Mouse (Mus musculus): ENCODE measurements around the gene Serpina6.

Gene Serpina6

GRCm38 (mm10) chr12:103655123-103656044, 1.6 kb downstream of the Serpina6 start:
- DNase-seq (ENCODE audit: low spot score): no peak

GRCm38 (mm10) chr12:103653836-103654235, 3.2 kb downstream of the Serpina6 start:
- no peak for DNase-seq (ENCODE audit: low spot score)

GRCm38 (mm10) chr12:103646314-103646713, 10.7 kb downstream of the Serpina6 start:
- no peak for DNase-seq (ENCODE audit: low spot score)

DNA sequence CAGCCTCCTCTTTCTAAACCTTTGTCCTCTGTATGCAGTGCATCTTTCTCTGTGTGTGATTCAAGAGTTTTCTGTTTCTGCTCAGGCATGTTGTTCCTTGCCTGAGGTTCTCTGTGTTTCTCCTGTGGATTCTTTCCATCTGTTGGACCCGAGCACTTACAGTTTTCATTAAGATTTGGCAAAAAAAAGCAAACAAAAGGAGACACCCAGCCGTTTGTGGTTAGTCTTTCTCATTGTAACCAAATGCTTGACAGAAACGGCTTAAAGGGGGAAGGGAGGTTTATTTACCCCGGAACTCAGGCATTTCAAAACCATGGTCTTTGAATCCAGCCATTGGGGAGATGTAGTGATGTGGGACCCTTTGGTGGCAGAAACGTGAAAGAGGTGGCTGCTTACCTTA, 12.4 kb downstream of the Serpina6 start:
- no peak for DNase-seq (ENCODE audit: low spot score)

DNA sequence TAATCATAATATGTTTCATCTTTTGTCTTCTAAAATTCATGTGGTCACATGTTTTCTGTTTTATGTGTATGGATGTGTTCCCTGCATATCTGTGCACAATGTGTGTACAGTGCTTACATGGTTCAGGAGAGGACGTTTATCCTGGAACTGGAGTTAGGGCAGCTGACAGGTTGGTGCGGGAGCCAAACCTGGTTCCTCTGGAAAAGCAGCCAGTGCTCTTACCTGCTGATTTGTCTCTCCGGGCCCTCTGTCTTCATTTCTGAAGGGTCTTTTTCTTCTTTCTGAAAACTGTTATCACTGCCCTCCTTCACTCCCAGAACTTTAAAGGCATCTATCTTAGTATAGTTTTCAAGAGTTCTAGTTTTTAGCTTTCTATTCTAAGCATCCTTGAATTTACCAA, 13.2 kb downstream of the Serpina6 start:
- DNase-seq (ENCODE audit: low spot score): no peak

GRCm38 (mm10) chr12:103643336-103643735, 13.7 kb downstream of the Serpina6 start:
- no peak for DNase-seq (ENCODE audit: low spot score)

- DNase-seq (ENCODE audit: low spot score): no peak
Measured at GRCm38 (mm10) chr12:103635846-103636245, 21.2 kb downstream of the Serpina6 start.

DNA sequence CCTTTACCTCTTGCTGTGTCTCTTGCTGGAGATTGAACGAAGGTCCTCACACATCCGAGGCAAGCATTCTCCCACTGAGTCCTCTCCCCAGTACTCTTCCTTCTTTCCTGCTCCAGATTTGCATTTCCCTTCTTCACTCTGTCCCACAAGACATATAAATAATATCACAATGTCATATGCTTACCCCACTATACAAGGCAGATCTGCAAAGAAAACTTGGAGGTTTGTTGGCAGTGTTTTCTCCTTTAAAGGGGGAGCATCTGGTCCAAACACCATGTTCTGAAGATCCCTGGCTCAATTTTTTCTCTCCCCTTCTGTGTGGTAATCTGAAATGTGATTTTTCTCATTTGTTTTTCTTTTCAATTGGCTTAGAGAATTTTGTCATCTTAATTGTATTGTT, 22.6 kb downstream of the Serpina6 start:
- DNase-seq (ENCODE audit: low spot score): no peak

GRCm38 (mm10) chr12:103631203-103631612, 25.8 kb downstream of the Serpina6 start, which contains the start of gene Serpina10:
TSS of gene Serpina10 (minus strand) at chr12:103631444.
- DNase-seq (ENCODE audit: low spot score): no peak

- no peak for DNase-seq (ENCODE audit: low spot score)
Measured at GRCm38 (mm10) chr12:103616860-103617261, 40.2 kb downstream of the Serpina6 start.

DNA sequence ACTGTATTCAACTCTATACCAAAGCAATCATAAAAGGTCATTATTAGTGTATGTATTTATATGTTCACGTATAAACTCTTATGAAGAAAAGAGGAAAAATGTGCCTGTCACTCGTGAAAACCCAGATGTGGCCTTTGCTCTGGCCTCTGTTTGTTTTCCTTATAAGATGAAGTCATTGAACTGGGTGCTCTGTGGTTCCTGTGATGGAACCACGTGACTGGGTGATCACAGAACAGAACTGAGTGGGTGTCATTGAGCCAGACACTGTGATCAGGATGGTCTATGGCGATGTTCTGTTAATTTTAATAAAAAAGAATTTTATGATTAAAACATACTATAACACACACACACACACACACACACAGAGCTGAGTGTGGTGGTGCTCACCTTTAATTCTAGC, 41.3 kb downstream of the Serpina6 start:
- no peak for DNase-seq (ENCODE audit: low spot score)

DNA sequence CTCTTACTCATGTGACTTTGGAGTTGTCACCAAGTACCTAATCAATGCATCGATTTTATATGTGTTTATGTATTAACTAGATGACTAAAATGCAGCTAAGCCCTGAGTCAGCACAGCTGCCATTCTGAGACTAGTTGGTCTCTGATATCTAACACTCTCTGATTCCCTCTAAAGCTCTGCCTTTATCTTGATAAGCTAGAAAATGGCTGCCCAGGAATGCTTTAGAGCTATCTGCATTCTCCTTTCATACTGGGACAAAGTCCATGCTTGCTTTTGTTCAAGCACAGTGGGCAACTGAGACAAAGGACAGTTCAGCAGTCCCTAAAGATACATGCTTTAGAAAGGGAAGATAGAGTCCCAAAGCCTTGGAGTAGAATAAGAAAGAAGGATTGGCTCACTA, 41.9 kb downstream of the Serpina6 start:
- no peak for DNase-seq (ENCODE audit: low spot score)

DNA sequence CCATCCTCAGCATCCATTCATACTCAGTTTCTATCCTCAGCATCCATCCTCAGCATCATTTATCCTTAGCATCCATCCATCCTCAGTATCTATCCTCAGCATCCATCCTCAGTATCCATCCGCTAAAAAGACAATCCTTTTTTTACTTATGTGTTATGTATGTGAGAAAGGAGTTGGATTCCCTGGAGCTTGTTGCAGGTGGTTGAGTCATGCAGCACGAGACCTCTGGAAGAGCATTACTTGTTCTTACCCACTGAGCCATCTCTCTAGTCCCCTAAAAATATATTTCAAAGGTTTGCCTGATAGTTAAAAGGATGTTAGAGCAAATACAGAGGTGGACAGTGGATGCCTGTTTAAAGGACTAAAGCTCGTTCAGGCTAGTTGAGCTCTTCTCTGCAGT, 55.2 kb downstream of the Serpina6 start:
- DNase-seq (ENCODE audit: low spot score): no peak

DNA sequence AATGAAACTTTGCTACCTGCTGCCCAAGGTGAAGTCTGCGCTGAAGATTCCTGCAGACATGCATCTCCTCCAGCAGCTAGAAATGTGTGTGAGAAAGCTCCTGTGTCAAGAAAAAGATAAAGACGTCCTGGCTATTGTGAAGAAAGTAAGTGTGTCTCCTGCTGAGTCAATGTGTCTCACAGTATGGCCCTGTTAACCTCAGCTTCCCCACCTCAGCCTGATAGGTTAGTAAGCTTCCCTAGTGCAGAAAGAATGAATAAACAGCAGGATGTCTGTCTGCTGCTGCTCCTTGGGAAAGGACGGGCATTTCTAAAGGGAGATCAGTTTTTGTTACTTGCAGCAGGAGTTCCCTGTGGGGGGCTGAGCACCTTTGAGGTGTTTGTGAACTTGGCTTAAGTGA, 56.6 kb downstream of the Serpina6 start:
- DNase-seq (ENCODE audit: low spot score): no peak

DNA sequence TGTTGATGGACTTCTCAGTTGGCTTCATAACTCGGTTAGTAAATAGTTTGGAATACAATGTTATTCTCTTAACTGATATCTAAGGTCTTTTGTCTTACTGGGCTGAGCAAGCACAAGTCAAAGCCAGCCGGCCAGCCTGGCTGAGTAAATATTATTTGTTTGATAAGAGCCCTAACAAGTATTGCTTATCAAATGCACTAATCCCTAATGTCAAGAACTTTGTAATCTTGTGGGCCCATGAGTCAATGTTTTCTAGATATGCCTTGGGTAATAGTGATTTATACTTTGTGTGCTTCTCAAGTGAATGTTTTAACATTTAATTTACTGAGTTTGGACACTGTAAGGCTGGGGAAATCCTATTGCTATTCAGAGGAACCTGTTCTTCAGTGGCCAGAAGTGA, 58.6 kb downstream of the Serpina6 start:
- no peak for DNase-seq (ENCODE audit: low spot score)

All from T-cell, adult 2 months (primary cell).